ENCODE assay signal across 13 mouse cellular contexts in genomic region chr11:116418841-116419462, GRCm38 (mm10). TPM values are rescaled to one million over a fixed set of nuclear protein-coding genes. Genes with fewer than 3 reads are reported as not detected.
A peak's percentile ranks its signal among the peaks of the same experiment; 100 is the strongest.
DNase-seq lines count a peak whose midpoint lies in the region; ATAC-seq and TF ChIP-seq lines count a peak whose summit lies in the region.
"Had no signal": no experiment of that assay in that cellular context is flagged by ENCODE, and none has a peak within 500 bp of the region (broad histone marks: within the 10 kb centered on the region; RNA-seq: fewer than 3 reads in every experiment).

No protein-coding gene starts in this region.

- TF ChIP-seq CTCF in left cerebral cortex, adult 2 months (IDR thresholded peaks at IDR 0.05): no peak

- no peaks in the 10 kb centered on the region for H3K36me3 ChIP-seq in forebrain, embryonic 10.5 days (replicated peaks)
- H3K36me3 ChIP-seq in forebrain, embryonic 16.5 days (ENCODE audit: control insufficient read depth, insufficient read depth): no peaks in the 10 kb centered on the region

- peak overlapping the region; percentile 71 for H3K27ac ChIP-seq in forebrain, embryonic 10.5 days
- no peak overlapping the region for H3K27ac ChIP-seq in forebrain, embryonic 16.5 days (ENCODE audit: low read length)
- H3K27ac ChIP-seq in left cerebral cortex, adult 2 months: 0 out of 2 replicates have a peak overlapping the region, but pooled peaks have one; percentile 1
- H3K27ac ChIP-seq: forebrain, embryonic 13.5 days had no signal

- no peak overlapping the region for H3K4me3 ChIP-seq in forebrain, embryonic 10.5 days
- H3K4me3 ChIP-seq in forebrain, embryonic 16.5 days (replicated peaks; ENCODE audit: low read length): no peak overlapping the region
- no peak overlapping the region for H3K4me3 ChIP-seq in left cerebral cortex, adult 2 months
- H3K4me3 ChIP-seq: forebrain, embryonic 13.5 days had no signal

- H3K9ac ChIP-seq in forebrain, embryonic 16.5 days (replicated peaks; ENCODE audit: low read depth, low read length): no peak overlapping the region
- H3K9ac ChIP-seq: forebrain, embryonic 13.5 days had no signal

- H3K4me2 ChIP-seq in forebrain, embryonic 16.5 days (ENCODE audit: low read length): no peak overlapping the region
- H3K4me2 ChIP-seq: forebrain, embryonic 13.5 days had no signal

- intact Hi-C loops in left cerebral cortex, adult 2 months (cut with DNase I): no loop called here
- intact Hi-C loops in left cerebral cortex, postnatal 14 days (cut with DNase I): no loop called here

- peaks cover 20% of the 10 kb centered on the region for H3K27me3 ChIP-seq in forebrain, embryonic 10.5 days (ENCODE audit: poor library complexity, severe bottlenecking)
- no peaks in the 10 kb centered on the region for H3K27me3 ChIP-seq in forebrain, embryonic 16.5 days (replicated peaks; ENCODE audit: control insufficient read depth, insufficient read depth, low read length)
- H3K27me3 ChIP-seq: forebrain, embryonic 13.5 days had no signal

- H3K4me1 ChIP-seq in forebrain, embryonic 10.5 days: peaks cover 26% of the 10 kb centered on the region
- H3K4me1 ChIP-seq in forebrain, embryonic 16.5 days (replicated peaks; ENCODE audit: control insufficient read depth, insufficient read depth, low read length): no peaks in the 10 kb centered on the region
- H3K4me1 ChIP-seq: forebrain, embryonic 13.5 days had no signal

- WGBS in forebrain, embryonic 10.5 days: 90% methylated on average over 6 of the region's 6 CpGs
- 85% methylated on average over 6 of the region's 6 CpGs for WGBS in forebrain, embryonic 16.5 days

- ATAC-seq in forebrain, embryonic 16.5 days: no peak
- ATAC-seq in inflammation-experienced regulatory T-cells, adult 6 months: peak; percentile 44
- ATAC-seq: forebrain, embryonic 13.5 days had no signal

- DNase-seq in forebrain, embryonic 10.5 days (ENCODE audit: extremely low spot score, low spot score): no peak
- no peak for DNase-seq in left cerebral cortex, adult 2 months (ENCODE audit: extremely low spot score in 1 of 2, low spot score in 2 of 2)
- DNase-seq in left cerebral cortex, postnatal 14 days (ENCODE audit: low spot score in 2 of 2): no peak
- peak; percentile 73 for DNase-seq in CD4-positive helper T cell, adult 2 months (ENCODE audit: low read depth, low spot score)
- no peak for DNase-seq in ovary, adult 18-20 months (ENCODE audit: low spot score)
- no peak for DNase-seq in layer of hippocampus, postnatal 10 days (ENCODE audit: low spot score in 2 of 2)
- DNase-seq: cerebellum, adult 11 months had no signal

- no peaks in the 10 kb centered on the region for H3K9me3 ChIP-seq in forebrain, embryonic 10.5 days
- H3K9me3 ChIP-seq in forebrain, embryonic 16.5 days (ENCODE audit: control insufficient read depth, low read length): no peaks in the 10 kb centered on the region
- H3K9me3 ChIP-seq: forebrain, embryonic 13.5 days had no signal

RNA-seq across cellular contexts. Expression of gene Rnf157, which starts 6.1 kb away (rescaled TPM):
- polyA plus RNA-seq in forebrain, embryonic 10.5 days (2016; fragmentation: Nextera tagmentation; extraction: Ambion mirVana): 5.5 and 5.7 TPM in 2 replicates
- polyA plus RNA-seq in forebrain, embryonic 16.5 days (2015; fragmentation: Nextera tagmentation; extraction: Ambion mirVana): 37.4 and 40.7 TPM in 2 replicates
- 100 to 1,000 TPM; 256 to 285 TPM for total RNA-seq in left cerebral cortex, adult 2 months (2021)
- total RNA-seq in left cerebral cortex, postnatal 14 days (2021): 100 to 1,000 TPM; 228 to 235 TPM
- polyA plus RNA-seq in inflammation-experienced regulatory T-cells, adult 6 months (2017; shearing (Covaris generic)): 10 to 100 TPM in 1 of 3 experiments, 1 to 10 TPM in 2; 3.0 to 15.1 (median 8.5) TPM
- total RNA-seq in layer of hippocampus, postnatal 10 days (2021): 100 to 1,000 TPM; 184 to 186 TPM

RNA-seq across cellular contexts. Expression of gene Ubald2, which starts 14.9 kb away (rescaled TPM):
- polyA plus RNA-seq in forebrain, embryonic 10.5 days (2016; fragmentation: Nextera tagmentation; extraction: Ambion mirVana): 31.6 and 33.1 TPM in 2 replicates
- 45.1 and 53.4 TPM in 2 replicates for polyA plus RNA-seq in forebrain, embryonic 16.5 days (2015; fragmentation: Nextera tagmentation; extraction: Ambion mirVana)
- total RNA-seq in left cerebral cortex, adult 2 months (2021): 10 to 100 TPM; 27.2 to 28.0 TPM
- total RNA-seq in left cerebral cortex, postnatal 14 days (2021): 10 to 100 TPM; 30.1 to 32.0 TPM
- 10 to 100 TPM; 10.4 to 14.6 (median 10.6) TPM for polyA plus RNA-seq in inflammation-experienced regulatory T-cells, adult 6 months (2017; shearing (Covaris generic))
- 10 to 100 TPM; 35.7 to 46.1 TPM for total RNA-seq in layer of hippocampus, postnatal 10 days (2021)

RNA-seq across cellular contexts. Expression of gene Qrich2, which starts 47.1 kb away (rescaled TPM):
- polyA plus RNA-seq in forebrain, embryonic 10.5 days (2016; fragmentation: Nextera tagmentation; extraction: Ambion mirVana): 0.16 and 0.24 TPM in 2 replicates
- polyA plus RNA-seq in forebrain, embryonic 16.5 days (2015; fragmentation: Nextera tagmentation; extraction: Ambion mirVana): 0.09 TPM in 1 of 2 replicates, not detected in the other
- total RNA-seq in left cerebral cortex, adult 2 months (2021): under 1 TPM in 1 of 2 experiments, not detected in 1; 0.16 TPM
- total RNA-seq in left cerebral cortex, postnatal 14 days (2021): not detected
- not detected for polyA plus RNA-seq in inflammation-experienced regulatory T-cells, adult 6 months (2017; shearing (Covaris generic))
- under 1 TPM in 1 of 2 experiments, not detected in 1; 0.18 TPM for total RNA-seq in layer of hippocampus, postnatal 10 days (2021)
- total RNA-seq: heart, postnatal 10 days; left cerebral cortex, adult 8-10 months; megakaryocyte-erythroid progenitor cell, adult 5-6 weeks had no signal
- polyA plus RNA-seq: forebrain, embryonic 13.5 days had no signal
